Mouse (Mus musculus): ENCODE results near the gene Pde4d. TPM values are rescaled to one million over a fixed set of nuclear protein-coding genes. Genes with fewer than 3 reads are reported as not detected.

The Pde4d gene
- total and polyA plus RNA-seq, 2 experiments from 2014 or later: 19.0 to 103 TPM

DNA sequence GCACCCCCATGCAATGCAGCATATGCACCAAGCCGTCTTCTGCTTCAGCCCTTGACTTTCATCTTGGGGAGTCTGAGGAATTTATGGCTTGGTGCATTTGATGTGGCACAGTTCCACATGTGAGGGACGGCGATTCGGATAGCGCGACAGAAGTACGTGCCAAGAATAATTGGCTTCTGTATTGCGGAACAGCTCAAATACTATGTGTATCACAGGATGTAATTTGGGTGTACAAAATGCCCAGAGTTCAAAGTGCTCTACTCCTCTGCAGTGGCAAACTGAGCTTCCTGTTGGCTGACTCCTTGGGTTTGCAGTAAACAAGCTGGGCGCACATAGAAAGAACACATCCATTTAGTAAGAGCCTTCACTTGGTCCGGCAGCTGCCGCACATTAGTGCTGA, 1387.7 kb downstream of the Pde4d start:
- Histone ChIP-seq H3K36me3 (ENCODE audit: insufficient read depth, low read length) (no peaks in the 10 kb centered on the region), H3K4me3 (ENCODE audit: low read depth, low read length) (no peak overlapping the region), H3K27ac (ENCODE audit: low read depth, low read length) (no peak overlapping the region), H3K9ac (replicated peaks; ENCODE audit: low read length, poor library complexity, severe bottlenecking) (no peak overlapping the region), H3K9me3 (ENCODE audit: low read length) (no peaks in the 10 kb centered on the region), H3K4me2 (ENCODE audit: low read depth, low read length, poor library complexity, severe bottlenecking) (no peak overlapping the region), H3K4me1 (ENCODE audit: insufficient read depth, low read length) (no peaks in the 10 kb centered on the region), H3K27me3 (ENCODE audit: insufficient read depth, low read length) (no peaks in the 10 kb centered on the region)
- ATAC-seq (ENCODE audit: low FRiP score) (no peak), DNase-seq (ENCODE audit: low spot score) (no peak)
- TF ChIP-seq CTCF (IDR thresholded peaks at IDR 0.05): no peak
- 77% methylated on average over 11 of the region's 11 CpGs for WGBS

DNA sequence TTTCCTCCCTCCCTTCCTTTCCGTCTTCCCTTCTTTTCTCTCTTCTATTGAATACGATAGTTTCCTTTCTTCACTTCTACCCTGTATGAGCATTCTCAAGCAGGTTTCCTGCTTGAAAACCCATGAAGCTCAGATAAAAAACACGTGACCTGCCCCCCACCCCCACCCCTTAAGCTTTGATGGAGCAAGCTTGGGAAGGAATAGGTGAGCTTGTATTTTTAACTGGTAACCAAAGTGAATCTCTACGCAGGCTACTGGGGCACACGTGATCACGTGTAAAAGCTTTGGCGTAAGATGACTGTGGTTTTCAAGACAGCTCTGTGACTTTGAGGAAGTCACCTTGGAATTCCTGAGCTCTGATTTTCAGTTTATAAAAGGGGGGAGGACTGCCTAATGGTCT, 1388.2 kb downstream of the Pde4d start:
- Histone ChIP-seq H3K4me2 (ENCODE audit: low read depth, low read length, poor library complexity, severe bottlenecking) (no peak overlapping the region), H3K36me3 (ENCODE audit: insufficient read depth, low read length) (no peaks in the 10 kb centered on the region), H3K27ac (ENCODE audit: low read depth, low read length) (no peak overlapping the region), H3K9me3 (ENCODE audit: low read length) (no peaks in the 10 kb centered on the region), H3K27me3 (ENCODE audit: insufficient read depth, low read length) (no peaks in the 10 kb centered on the region), H3K4me3 (ENCODE audit: low read depth, low read length) (no peak overlapping the region), H3K9ac (replicated peaks; ENCODE audit: low read length, poor library complexity, severe bottlenecking) (no peak overlapping the region), H3K4me1 (ENCODE audit: insufficient read depth, low read length) (no peaks in the 10 kb centered on the region)
- DNase-seq (ENCODE audit: low spot score) (no peak), ATAC-seq (ENCODE audit: low FRiP score) (no peak)
- WGBS: 89% methylated on average over 7 of the region's 7 CpGs
- TF ChIP-seq CTCF (IDR thresholded peaks at IDR 0.05): no peak

- Histone ChIP-seq H3K4me2 (ENCODE audit: low read depth, low read length, poor library complexity, severe bottlenecking) (no peak overlapping the region), H3K9me3 (ENCODE audit: low read length) (no peaks in the 10 kb centered on the region), H3K27me3 (ENCODE audit: insufficient read depth, low read length) (no peaks in the 10 kb centered on the region), H3K9ac (replicated peaks; ENCODE audit: low read length, poor library complexity, severe bottlenecking) (no peak overlapping the region), H3K4me3 (ENCODE audit: low read depth, low read length) (no peak overlapping the region), H3K36me3 (ENCODE audit: insufficient read depth, low read length) (no peaks in the 10 kb centered on the region), H3K4me1 (ENCODE audit: insufficient read depth, low read length) (no peaks in the 10 kb centered on the region), H3K27ac (ENCODE audit: low read depth, low read length) (no peak overlapping the region)
- no peak for TF ChIP-seq CTCF (IDR thresholded peaks at IDR 0.05)
- ATAC-seq (ENCODE audit: low FRiP score) (no peak), DNase-seq (ENCODE audit: low spot score) (no peak)
- 12% methylated on average over 2 of the region's 2 CpGs for WGBS
Measured at GRCm38 (mm10) chr13:109840251-109840650, 1390.5 kb downstream of the Pde4d start.

- no peak for DNase-seq (ENCODE audit: low spot score)
- Histone ChIP-seq H3K9me3 (ENCODE audit: low read length) (no peaks in the 10 kb centered on the region), H3K4me3 (ENCODE audit: low read depth, low read length) (no peak overlapping the region), H3K27ac (ENCODE audit: low read depth, low read length) (no peak overlapping the region), H3K27me3 (ENCODE audit: insufficient read depth, low read length) (no peaks in the 10 kb centered on the region), H3K36me3 (ENCODE audit: insufficient read depth, low read length) (no peaks in the 10 kb centered on the region), H3K4me2 (ENCODE audit: low read depth, low read length, poor library complexity, severe bottlenecking) (no peak overlapping the region), H3K9ac (replicated peaks; ENCODE audit: low read length, poor library complexity, severe bottlenecking) (no peak overlapping the region), H3K4me1 (ENCODE audit: insufficient read depth, low read length) (no peaks in the 10 kb centered on the region)
- 92% methylated on average over 2 of the region's 2 CpGs for WGBS
- ATAC-seq (ENCODE audit: low FRiP score): no peak
- TF ChIP-seq CTCF (IDR thresholded peaks at IDR 0.05): no peak
Measured at GRCm38 (mm10) chr13:109841140-109841822, 1391.5 kb downstream of the Pde4d start.

- no peak overlapping the region for H3K27ac ChIP-seq (ENCODE audit: low read depth, low read length)
- no peaks in the 10 kb centered on the region for H3K9me3 ChIP-seq (ENCODE audit: low read length)
- no peaks in the 10 kb centered on the region for H3K4me1 ChIP-seq (ENCODE audit: insufficient read depth, low read length)
- no peaks in the 10 kb centered on the region for H3K36me3 ChIP-seq (ENCODE audit: insufficient read depth, low read length)
- H3K27me3 ChIP-seq (ENCODE audit: insufficient read depth, low read length): no peaks in the 10 kb centered on the region
- ATAC-seq (ENCODE audit: low FRiP score) (no peak), DNase-seq (ENCODE audit: low spot score) (no peak)
- TF ChIP-seq CTCF (IDR thresholded peaks at IDR 0.05): no peak
- H3K9ac ChIP-seq (replicated peaks; ENCODE audit: low read length, poor library complexity, severe bottlenecking): no peak overlapping the region
- no peak overlapping the region for H3K4me2 ChIP-seq (ENCODE audit: low read depth, low read length, poor library complexity, severe bottlenecking)
- H3K4me3 ChIP-seq (ENCODE audit: low read depth, low read length): no peak overlapping the region
- WGBS: 97% methylated on average over 2 of the region's 2 CpGs
Measured at GRCm38 (mm10) chr13:109842982-109843381, 1393.2 kb downstream of the Pde4d start.

- DNase-seq (ENCODE audit: low spot score) (no peak), ATAC-seq (ENCODE audit: low FRiP score) (no peak)
- Histone ChIP-seq H3K4me1 (ENCODE audit: insufficient read depth, low read length) (no peaks in the 10 kb centered on the region), H3K9me3 (ENCODE audit: low read length) (no peaks in the 10 kb centered on the region), H3K4me2 (ENCODE audit: low read depth, low read length, poor library complexity, severe bottlenecking) (no peak overlapping the region), H3K4me3 (ENCODE audit: low read depth, low read length) (no peak overlapping the region), H3K36me3 (ENCODE audit: insufficient read depth, low read length) (no peaks in the 10 kb centered on the region), H3K27ac (ENCODE audit: low read depth, low read length) (no peak overlapping the region), H3K9ac (replicated peaks; ENCODE audit: low read length, poor library complexity, severe bottlenecking) (no peak overlapping the region), H3K27me3 (ENCODE audit: insufficient read depth, low read length) (no peaks in the 10 kb centered on the region)
- 87% methylated on average over 6 of the region's 6 CpGs for WGBS
- TF ChIP-seq CTCF (IDR thresholded peaks at IDR 0.05): no peak
Measured at GRCm38 (mm10) chr13:109844828-109845227, 1395.1 kb downstream of the Pde4d start.
